Mouse (Mus musculus) neural tube, embryonic 14.5 days (tissue): ENCODE measurements at regions not wholly inside any gene's neighbourhood (a gene's known extent, or its start where the extent isn't known, plus 50 kb on each side); places are given as distances from the start of the nearest gene placed in this dataset.

Experiments used
- ATAC-seq: fragments of 200-750 bp; cut with Nextera tagmentation; 2 replicates; pipeline ENCODE4 v1.8.0; 2017; ENCODE audit warnings: low read depth, mild to moderate bottlenecking, moderate TSS enrichment, moderate library complexity
- H3K27ac ChIP-seq: fragments of 300-500 bp; sonication (generic); 2 replicates; pipeline ENCODE4 v1.5.1; 2014; ENCODE audit warnings: low read depth, mild to moderate bottlenecking, control low read depth, low read length, moderate library complexity, mixed read lengths
- H3K27me3 ChIP-seq: fragments of 300-500 bp; sonication (generic); 2 replicates; pipeline ENCODE4 v1.6.1; 2014; ENCODE audit warnings: low read length; ENCODE audit not compliant: control insufficient read depth, insufficient read depth
- H3K36me3 ChIP-seq: fragments of 300-500 bp; sonication (generic); 2 replicates; pipeline ENCODE4 v1.6.1; 2014; ENCODE audit warnings: low read length, mixed read lengths; ENCODE audit not compliant: control insufficient read depth, insufficient read depth
- H3K4me1 ChIP-seq: fragments of 300-500 bp; sonication (generic); 2 replicates; pipeline ENCODE4 v1.6.1; 2014; ENCODE audit warnings: low read length; ENCODE audit not compliant: control insufficient read depth, insufficient read depth
- H3K4me2 ChIP-seq: fragments of 300-500 bp; sonication (generic); 2 replicates; pipeline ENCODE4 v1.6.1; 2014; ENCODE audit warnings: mild to moderate bottlenecking, low read depth, low read length, control low read depth
- H3K4me3 ChIP-seq: fragments of 300-500 bp; sonication (generic); 2 replicates; pipeline ENCODE4 v1.5.1; 2014; ENCODE audit warnings: low read depth, low read length, control low read depth, mixed read lengths
- H3K9ac ChIP-seq: fragments of 300-500 bp; sonication (generic); replicated peaks from 2 replicates; pipeline ENCODE4 v1.6.1; 2014; ENCODE audit warnings: low read depth, mild to moderate bottlenecking, control low read depth, low read length, mixed read lengths
- H3K9me3 ChIP-seq: fragments of 300-500 bp; sonication (generic); 2 replicates; pipeline ENCODE4 v1.6.1; 2016; ENCODE audit warnings: low read length; ENCODE audit not compliant: control insufficient read depth
- WGBS: fragments of 180-500 bp; shearing (Covaris S2); extraction: QIAGEN DNeasy Blood & Tissue Kit; methylation state at CpG from one replicate; pipeline ENCODE4 v1.1.7; 2014; 5-methylcytosine and 5-hydroxymethylcytosine counted together

- no peaks in the 10 kb centered on the region for H3K36me3 ChIP-seq
- no peak overlapping the region for H3K9ac ChIP-seq
- ATAC-seq: no peak
- WGBS: 53% methylated on average over 1 of the region's 1 CpGs
- H3K27me3 ChIP-seq: no peaks in the 10 kb centered on the region
- H3K4me3 ChIP-seq: no peak overlapping the region
- H3K9me3 ChIP-seq: no peaks in the 10 kb centered on the region
- H3K27ac ChIP-seq: no peak overlapping the region
- no peaks in the 10 kb centered on the region for H3K4me1 ChIP-seq
- H3K4me2 ChIP-seq: no peak overlapping the region
Observed at GRCm38 (mm10) chr13:110633899-110634298, 239.1 kb downstream of the Plk2 start.

- 52% methylated on average over 3 of the region's 3 CpGs for WGBS
- Histone ChIP-seq H3K9ac (no peak overlapping the region), H3K4me1 (no peaks in the 10 kb centered on the region), H3K4me2 (no peak overlapping the region), H3K27me3 (no peaks in the 10 kb centered on the region), H3K4me3 (no peak overlapping the region), H3K36me3 (no peaks in the 10 kb centered on the region), H3K27ac (no peak overlapping the region), H3K9me3 (no peaks in the 10 kb centered on the region)
- no peak; the same call in 1 of the 2 replicates for ATAC-seq
Observed at GRCm38 (mm10) chr13:110642792-110643191, 247.9 kb downstream of the Plk2 start.

- Histone ChIP-seq H3K27ac (no peak overlapping the region), H3K36me3 (no peaks in the 10 kb centered on the region), H3K4me1 (no peaks in the 10 kb centered on the region), H3K4me2 (peak overlapping the region; percentile 12; the same call in 1 of the 2 replicates), H3K9ac (no peak overlapping the region), H3K4me3 (no peak overlapping the region), H3K27me3 (no peaks in the 10 kb centered on the region), H3K9me3 (no peaks in the 10 kb centered on the region)
- peak; percentile 46; the same call in 1 of the 2 replicates for ATAC-seq
- 26% methylated on average over 11 of the region's 11 CpGs for WGBS
Observed at GRCm38 (mm10) chr13:110643198-110643896, 248.5 kb downstream of the Plk2 start.

- Histone ChIP-seq H3K4me1 (no peaks in the 10 kb centered on the region), H3K9ac (no peak overlapping the region), H3K27me3 (no peaks in the 10 kb centered on the region), H3K36me3 (no peaks in the 10 kb centered on the region), H3K9me3 (no peaks in the 10 kb centered on the region), H3K4me3 (no peak overlapping the region), H3K27ac (no peak overlapping the region), H3K4me2 (peak overlapping the region; percentile 12; the same call in 1 of the 2 replicates)
- ATAC-seq: no peak
- 56% methylated on average over 3 of the region's 3 CpGs for WGBS
Observed at GRCm38 (mm10) chr13:110643897-110644213, 249.0 kb downstream of the Plk2 start.

GRCm38 (mm10) chr13:110649378-110649777, 254.5 kb downstream of the Plk2 start:
- 64% methylated on average over 1 of the region's 1 CpGs for WGBS
- Histone ChIP-seq H3K4me2 (no peak overlapping the region), H3K27ac (no peak overlapping the region)

GRCm38 (mm10) chr13:110649870-110650497, 255.1 kb downstream of the Plk2 start:
- ATAC-seq: peak; percentile 63; the same call in 1 of the 2 replicates
- H3K9ac ChIP-seq: no peak overlapping the region
- no peak overlapping the region for H3K4me2 ChIP-seq
- no peak overlapping the region for H3K4me3 ChIP-seq
- no peaks in the 10 kb centered on the region for H3K27me3 ChIP-seq
- H3K27ac ChIP-seq: no peak overlapping the region
- H3K36me3 ChIP-seq: no peaks in the 10 kb centered on the region
- no peaks in the 10 kb centered on the region for H3K9me3 ChIP-seq
- no peaks in the 10 kb centered on the region for H3K4me1 ChIP-seq
- 37% methylated on average over 2 of the region's 2 CpGs for WGBS

More at GRCm38 (mm10) chr13:110649378-110649777, 254.5 kb downstream of the Plk2 start:
- Histone ChIP-seq H3K9me3 (no peaks in the 10 kb centered on the region), H3K4me3 (no peak overlapping the region), H3K4me1 (no peaks in the 10 kb centered on the region), H3K36me3 (no peaks in the 10 kb centered on the region), H3K9ac (no peak overlapping the region), H3K27me3 (no peaks in the 10 kb centered on the region)
- no peak for ATAC-seq

- Histone ChIP-seq H3K9ac (no peak overlapping the region), H3K36me3 (no peaks in the 10 kb centered on the region), H3K4me1 (no peaks in the 10 kb centered on the region), H3K27me3 (no peaks in the 10 kb centered on the region), H3K27ac (no peak overlapping the region), H3K4me3 (no peak overlapping the region), H3K4me2 (no peak overlapping the region), H3K9me3 (no peaks in the 10 kb centered on the region)
- WGBS: 43% methylated on average over 7 of the region's 7 CpGs
- no peak for ATAC-seq
Observed at GRCm38 (mm10) chr13:110652201-110652600, 257.4 kb downstream of the Plk2 start.

GRCm38 (mm10) chr13:110665073-110665800, 270.4 kb downstream of the Plk2 start:
- H3K4me3 ChIP-seq: no peak overlapping the region
- no peak for ATAC-seq
- no peak overlapping the region for H3K9ac ChIP-seq
- no peaks in the 10 kb centered on the region for H3K4me1 ChIP-seq
- no peaks in the 10 kb centered on the region for H3K9me3 ChIP-seq
- H3K4me2 ChIP-seq: no peak overlapping the region
- 47% methylated on average over 2 of the region's 2 CpGs for WGBS
- no peak overlapping the region for H3K27ac ChIP-seq
- H3K36me3 ChIP-seq: no peaks in the 10 kb centered on the region
- no peaks in the 10 kb centered on the region for H3K27me3 ChIP-seq
